In the genomic region with DNA sequence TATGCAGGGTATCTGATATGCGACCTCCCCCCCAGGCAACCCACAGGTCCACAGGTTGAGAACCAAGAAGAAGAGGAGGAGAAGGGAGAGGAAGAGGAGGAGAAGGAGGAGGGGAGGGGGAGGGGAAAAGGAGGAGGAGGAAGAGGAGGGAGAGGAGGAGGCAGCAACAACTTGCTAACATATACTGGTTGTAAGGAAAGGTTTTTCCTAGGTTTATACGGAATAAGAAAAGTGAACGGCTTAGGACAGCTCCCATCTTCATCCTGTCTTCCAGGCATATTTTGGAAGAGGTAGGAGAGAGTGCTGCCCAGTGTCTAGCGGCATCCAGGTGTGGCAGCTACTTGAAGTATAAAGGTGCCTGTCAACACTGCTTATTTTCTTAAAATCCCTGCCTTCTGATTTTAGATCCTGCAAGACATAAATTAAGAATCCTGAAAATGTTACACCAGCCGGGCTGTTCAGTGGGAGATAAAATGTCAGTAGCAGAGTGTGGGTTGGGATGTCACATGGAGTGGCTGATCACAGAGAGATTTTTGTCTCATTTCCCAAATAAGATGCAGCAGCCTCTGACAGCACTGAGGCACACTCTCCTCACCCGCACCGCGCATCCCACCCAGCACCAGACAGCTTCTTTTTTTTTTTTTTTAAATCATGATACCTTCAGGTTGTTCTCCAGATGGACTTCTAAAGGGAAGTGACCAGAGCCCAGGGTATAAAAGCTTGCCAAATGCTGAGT, we compare ENCODE assay signal across 8 mouse cellular contexts. TPM values are rescaled to one million over a fixed set of nuclear protein-coding genes. Genes with fewer than 3 reads are reported as not detected.
DNase-seq lines count a peak whose midpoint lies in the region; ATAC-seq and TF ChIP-seq lines count a peak whose summit lies in the region.

A gene (minus strand): TSS at position 51 of the 736 bp plus-strand sequence.

- 89% methylated on average over 8 of the region's 8 CpGs for WGBS in lung, postnatal 0 days
- WGBS in heart, embryonic 15.5 days = 88% methylated on average over 8 of the region's 8 CpGs
- WGBS in midbrain, embryonic 13.5 days = 94% methylated on average over 8 of the region's 8 CpGs

- no peaks in the 10 kb centered on the region for H3K9me3 ChIP-seq in lung, postnatal 0 days (ENCODE audit: low read length)
- H3K9me3 ChIP-seq in heart, embryonic 15.5 days (replicated peaks) = no peaks in the 10 kb centered on the region
- no peaks in the 10 kb centered on the region for H3K9me3 ChIP-seq in midbrain, embryonic 13.5 days

- no peak within 1 kb of the TSS for H3K27ac ChIP-seq in lung, postnatal 0 days (ENCODE audit: low read length)
- H3K27ac ChIP-seq in embryonic fibroblast, embryonic 13.5 days (ENCODE audit: insufficient read depth, low read length) = no peak within 1 kb of the TSS
- no peak within 1 kb of the TSS for H3K27ac ChIP-seq in heart, embryonic 15.5 days
- no peak within 1 kb of the TSS for H3K27ac ChIP-seq in midbrain, embryonic 13.5 days

- no peak within 1 kb of the TSS for H3K4me2 ChIP-seq in lung, postnatal 0 days (replicated peaks; ENCODE audit: low read depth, low read length)
- H3K4me2 ChIP-seq in heart, embryonic 15.5 days = no peak within 1 kb of the TSS
- no peak within 1 kb of the TSS for H3K4me2 ChIP-seq in midbrain, embryonic 13.5 days (replicated peaks)

- H3K4me1 ChIP-seq in lung, postnatal 0 days (ENCODE audit: insufficient read depth, low read depth, low read length) = peaks cover 9% of the 10 kb centered on the region
- H3K4me1 ChIP-seq in embryonic fibroblast, embryonic 13.5 days (ENCODE audit: control insufficient read depth, insufficient read depth, low read length) = peaks cover 2% of the 10 kb centered on the region; the same call in 1 of the 2 replicates
- peaks cover 12% of the 10 kb centered on the region for H3K4me1 ChIP-seq in heart, embryonic 15.5 days (replicated peaks)
- peaks cover 18% of the 10 kb centered on the region for H3K4me1 ChIP-seq in midbrain, embryonic 13.5 days (replicated peaks)

- TF ChIP-seq CTCF in lung, postnatal 0 days (IDR thresholded peaks at IDR 0.05) = no peak
- TF ChIP-seq CTCF in embryonic fibroblast, embryonic 13.5 days (IDR thresholded peaks at IDR 0.05; ENCODE audit: borderline replicate concordance, insufficient read depth, low read length) = no peak

- no peaks in the 10 kb centered on the region for H3K27me3 ChIP-seq in lung, postnatal 0 days (replicated peaks; ENCODE audit: insufficient read depth, low read length)
- H3K27me3 ChIP-seq in heart, embryonic 15.5 days = no peaks in the 10 kb centered on the region
- no peaks in the 10 kb centered on the region for H3K27me3 ChIP-seq in midbrain, embryonic 13.5 days

- no peak for TF ChIP-seq POLR2A in embryonic fibroblast, embryonic 13.5 days (IDR thresholded peaks at IDR 0.05; ENCODE audit: low read depth, low read length)

- H3K36me3 ChIP-seq in lung, postnatal 0 days (ENCODE audit: insufficient read depth, low read length) = no peaks in the 10 kb centered on the region
- H3K36me3 ChIP-seq in heart, embryonic 15.5 days = no peaks in the 10 kb centered on the region
- H3K36me3 ChIP-seq in midbrain, embryonic 13.5 days = no peaks in the 10 kb centered on the region

- ATAC-seq in lung, postnatal 0 days = no peak
- no peak for ATAC-seq in heart, embryonic 15.5 days (replicated peaks; ENCODE audit: insufficient number of reproducible peaks, insufficient read depth, low FRiP score, low read depth)
- no peak for ATAC-seq in midbrain, embryonic 13.5 days

- no peak within 1 kb of the TSS for H3K9ac ChIP-seq in lung, postnatal 0 days (replicated peaks; ENCODE audit: low read depth)
- no peak within 1 kb of the TSS for H3K9ac ChIP-seq in heart, embryonic 15.5 days
- H3K9ac ChIP-seq in midbrain, embryonic 13.5 days (replicated peaks) = no peak within 1 kb of the TSS

- no peak for DNase-seq in lung, postnatal 0 days (ENCODE audit: low spot score)
- DNase-seq in lung, postnatal 25 days (ENCODE audit: low spot score) = no peak
- DNase-seq in left cerebral cortex, adult 11 months (ENCODE audit: low spot score) = peak; percentile 73
- no peak for DNase-seq in retina, embryonic 14.5 days (ENCODE audit: low spot score)
- DNase-seq in embryo, embryonic 10.5 days (ENCODE audit: low spot score) = no peak

- H3K4me3 ChIP-seq in lung, postnatal 0 days (ENCODE audit: low read depth, low read length) = no peak within 1 kb of the TSS
- no peak within 1 kb of the TSS for H3K4me3 ChIP-seq in embryonic fibroblast, embryonic 13.5 days (ENCODE audit: insufficient read depth, low read length)
- no peak within 1 kb of the TSS for H3K4me3 ChIP-seq in heart, embryonic 15.5 days
- H3K4me3 ChIP-seq in midbrain, embryonic 13.5 days (replicated peaks) = no peak within 1 kb of the TSS

- TF ChIP-seq EP300 in lung, postnatal 0 days (IDR thresholded peaks at IDR 0.05) = no peak

RNA-seq across cellular contexts. Expression of the gene that starts here (rescaled TPM):
- polyA plus RNA-seq in lung, postnatal 0 days (2015; fragmentation: Nextera tagmentation; extraction: Ambion mirVana) = 190 and 191 TPM in 2 replicates
- 284 and 297 TPM in 2 replicates for polyA plus RNA-seq in embryonic fibroblast, embryonic 13.5 days (2011; ENCODE audit: insufficient read length, low read depth, missing spikeins)
- polyA plus RNA-seq in heart, embryonic 15.5 days (2015; fragmentation: Nextera tagmentation; extraction: Ambion mirVana) = 198 and 222 TPM in 2 replicates
- 184 and 188 TPM in 2 replicates for polyA plus RNA-seq in midbrain, embryonic 13.5 days (2015; fragmentation: Nextera tagmentation; extraction: Ambion mirVana)
